Mouse (Mus musculus): ENCODE measurements around the gene Ghr.

Ghr gene

GRCm38 (mm10) chr15:3381413-3381812, 201.9 kb downstream of the Ghr start:
- no peak for DNase-seq (ENCODE audit: low spot score in 2 of 2)

- DNase-seq (ENCODE audit: low spot score in 2 of 2) = no peak
Measured at GRCm38 (mm10) chr15:3368261-3368832, 214.9 kb downstream of the Ghr start.

GRCm38 (mm10) chr15:3356073-3356766, 227.1 kb downstream of the Ghr start:
- DNase-seq (ENCODE audit: low spot score in 2 of 2) = no peak

GRCm38 (mm10) chr15:3353696-3354095, 229.6 kb downstream of the Ghr start:
- no peak for DNase-seq (ENCODE audit: low spot score in 2 of 2)

GRCm38 (mm10) chr15:3349306-3350064, 233.8 kb downstream of the Ghr start:
- no peak for DNase-seq (ENCODE audit: low spot score in 2 of 2)

GRCm38 (mm10) chr15:3346682-3347081, 236.6 kb downstream of the Ghr start:
- DNase-seq (ENCODE audit: low spot score in 2 of 2) = no peak

- DNase-seq (ENCODE audit: low spot score in 2 of 2) = peak; percentile 20 to 41
Measured at GRCm38 (mm10) chr15:3344555-3344954, 238.7 kb downstream of the Ghr start.

- no peak for DNase-seq (ENCODE audit: low spot score in 2 of 2)
Measured at GRCm38 (mm10) chr15:3341806-3342582, 241.3 kb downstream of the Ghr start.

- DNase-seq (ENCODE audit: low spot score in 2 of 2) = no peak
Measured at GRCm38 (mm10) chr15:3339847-3340246, 243.4 kb downstream of the Ghr start.

GRCm38 (mm10) chr15:3332517-3332916, 250.8 kb downstream of the Ghr start:
- no peak for DNase-seq (ENCODE audit: low spot score in 2 of 2)

- DNase-seq (ENCODE audit: low spot score in 2 of 2) = no peak
Measured at GRCm38 (mm10) chr15:3331813-3332212, 251.5 kb downstream of the Ghr start.

- DNase-seq (ENCODE audit: low spot score in 2 of 2) = no peak
Measured at GRCm38 (mm10) chr15:3330291-3330690, 253.0 kb downstream of the Ghr start.

GRCm38 (mm10) chr15:3323041-3323440, 260.3 kb downstream of the Ghr start:
- no peak for DNase-seq (ENCODE audit: low spot score in 2 of 2)

GRCm38 (mm10) chr15:3319929-3320328, 263.4 kb downstream of the Ghr start:
- no peak for DNase-seq (ENCODE audit: low spot score in 2 of 2)

- no peak for DNase-seq (ENCODE audit: low spot score in 2 of 2)
Measured at GRCm38 (mm10) chr15:3316617-3317016, 266.7 kb downstream of the Ghr start.

GRCm38 (mm10) chr15:3312937-3313336, 270.4 kb downstream of the Ghr start:
- DNase-seq (ENCODE audit: low spot score in 2 of 2) = peak in 1 of 2 experiments; percentile 7

GRCm38 (mm10) chr15:3309856-3310255, 273.4 kb downstream of the Ghr start:
- no peak for DNase-seq (ENCODE audit: low spot score in 2 of 2)

GRCm38 (mm10) chr15:3303426-3303825, 279.9 kb downstream of the Ghr start, which contains the start of gene Ccdc152:
Gene Ccdc152 (minus strand): TSS chr15:3303526.
- no peak for DNase-seq (ENCODE audit: low spot score in 2 of 2)

- no peak for DNase-seq (ENCODE audit: low spot score in 2 of 2)
Measured at GRCm38 (mm10) chr15:3300361-3301100, 282.8 kb downstream of the Ghr start.

- DNase-seq (ENCODE audit: low spot score in 2 of 2) = no peak
Measured at GRCm38 (mm10) chr15:3297615-3298014, 285.7 kb downstream of the Ghr start.

- DNase-seq (ENCODE audit: low spot score in 2 of 2) = no peak
Measured at GRCm38 (mm10) chr15:3295986-3296385, 287.3 kb downstream of the Ghr start.

All from frontal cortex, postnatal 25 days (tissue).